Mouse (Mus musculus) kidney, postnatal 4 days (tissue): Measurements from ENCODE around the gene P2rx2.
A peak's percentile ranks its signal among the peaks of the same experiment; 100 is the strongest.

Experiments
- DNase-seq, 2 experiments: peaks; one replicate each; pipeline ENCODE4 v3.0.0; 2021; ENCODE audit warnings: mixed read lengths in 2 of 2

P2rx2 gene

DNA sequence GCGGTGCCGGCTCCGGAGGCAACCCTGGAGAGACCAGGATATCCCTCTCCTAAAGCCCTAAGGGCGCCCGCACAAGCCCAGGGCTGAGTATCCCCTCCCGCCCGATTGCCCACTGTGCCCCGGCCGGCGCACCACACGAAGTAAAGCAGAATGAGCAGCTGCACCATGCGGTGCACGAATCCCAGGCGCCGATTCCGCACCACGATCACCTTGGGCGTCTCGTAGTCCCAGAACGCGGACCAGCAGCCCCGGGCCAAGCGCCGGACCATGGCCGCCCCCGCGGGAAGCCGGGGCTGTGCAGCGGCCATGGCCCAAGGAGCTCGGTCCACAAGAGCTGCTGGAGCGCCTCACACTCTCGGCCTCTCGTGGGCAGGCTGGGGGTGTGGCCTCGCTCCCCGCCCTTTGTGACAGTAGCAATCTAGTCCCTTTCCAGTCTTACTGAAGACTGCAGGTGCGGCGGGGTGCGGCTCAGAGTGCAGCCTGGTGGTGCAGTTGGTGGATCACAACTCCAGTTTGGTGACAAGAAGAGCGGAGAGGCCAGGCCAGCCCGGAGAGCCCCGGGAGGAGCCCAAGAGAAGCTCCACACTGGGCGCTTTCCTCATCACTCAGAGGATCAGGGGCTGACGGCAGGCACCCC lies at the start of gene P2rx2:
TSS of gene P2rx2 (minus strand) at position 565 of the 637 bp plus-strand sequence.
- peak; percentile 59 to 73 for DNase-seq

DNA sequence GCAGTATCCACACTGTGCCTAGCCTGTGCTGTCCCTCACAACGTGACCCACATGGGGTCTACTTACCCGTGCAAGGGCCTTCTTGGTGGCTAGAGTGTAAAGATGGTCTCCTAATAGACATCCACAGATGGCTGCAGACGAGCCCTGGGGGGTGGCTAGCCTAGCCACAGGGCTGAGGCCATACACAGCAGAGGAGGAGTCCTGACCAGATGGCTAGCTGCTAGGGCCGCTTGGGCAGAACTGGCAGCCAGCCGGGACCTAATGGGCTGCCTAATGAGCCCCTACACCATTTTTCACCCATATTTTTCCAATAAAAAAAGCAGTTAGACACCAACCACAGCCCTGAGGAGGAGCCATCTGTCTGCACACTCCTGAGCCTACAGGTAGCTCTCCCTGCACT lies 49.7 kb upstream of the P2rx2 start:
- DNase-seq = no peak

DNA sequence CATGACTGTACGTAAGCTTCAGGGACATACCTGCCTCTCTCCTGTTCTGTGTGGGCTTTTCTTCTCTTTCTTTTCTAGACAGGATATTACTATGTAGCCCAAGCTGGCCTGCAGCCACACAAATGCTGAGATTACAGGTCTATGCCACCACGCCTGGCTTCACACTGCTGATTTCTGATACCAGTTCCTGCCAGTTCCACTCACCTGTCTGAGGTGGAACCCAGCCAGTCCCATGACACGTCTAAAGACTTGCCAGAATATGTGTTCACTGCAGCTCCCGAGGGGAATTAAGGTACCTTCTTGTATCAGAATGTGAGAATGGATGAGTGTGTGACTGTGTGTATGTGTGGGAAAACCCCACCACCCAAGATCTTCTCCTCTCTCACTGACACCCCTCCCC lies 47.6 kb upstream of the P2rx2 start:
- peak; percentile 34 to 53 for DNase-seq

DNA sequence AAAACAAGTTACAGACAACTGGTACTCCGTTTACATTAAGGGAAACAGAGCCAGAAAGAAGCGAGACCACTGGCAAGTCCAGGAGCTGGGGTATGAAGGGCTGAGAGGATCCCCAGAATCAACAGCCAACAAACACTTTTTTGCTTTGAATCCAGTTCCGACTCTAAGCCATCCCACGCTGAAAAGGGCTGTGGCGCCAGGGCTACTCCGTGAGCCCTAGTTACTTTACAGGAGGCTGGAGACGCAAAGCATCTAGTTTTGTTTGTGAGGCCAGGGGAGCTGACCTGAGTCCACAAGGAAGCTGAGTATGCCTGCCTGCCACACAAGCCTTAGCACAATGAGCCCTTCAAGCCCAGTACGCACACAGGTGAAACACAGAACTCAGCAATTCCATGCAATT lies 44.3 kb upstream of the P2rx2 start:
- peak in 1 of 2 experiments; percentile 16 for DNase-seq

DNA sequence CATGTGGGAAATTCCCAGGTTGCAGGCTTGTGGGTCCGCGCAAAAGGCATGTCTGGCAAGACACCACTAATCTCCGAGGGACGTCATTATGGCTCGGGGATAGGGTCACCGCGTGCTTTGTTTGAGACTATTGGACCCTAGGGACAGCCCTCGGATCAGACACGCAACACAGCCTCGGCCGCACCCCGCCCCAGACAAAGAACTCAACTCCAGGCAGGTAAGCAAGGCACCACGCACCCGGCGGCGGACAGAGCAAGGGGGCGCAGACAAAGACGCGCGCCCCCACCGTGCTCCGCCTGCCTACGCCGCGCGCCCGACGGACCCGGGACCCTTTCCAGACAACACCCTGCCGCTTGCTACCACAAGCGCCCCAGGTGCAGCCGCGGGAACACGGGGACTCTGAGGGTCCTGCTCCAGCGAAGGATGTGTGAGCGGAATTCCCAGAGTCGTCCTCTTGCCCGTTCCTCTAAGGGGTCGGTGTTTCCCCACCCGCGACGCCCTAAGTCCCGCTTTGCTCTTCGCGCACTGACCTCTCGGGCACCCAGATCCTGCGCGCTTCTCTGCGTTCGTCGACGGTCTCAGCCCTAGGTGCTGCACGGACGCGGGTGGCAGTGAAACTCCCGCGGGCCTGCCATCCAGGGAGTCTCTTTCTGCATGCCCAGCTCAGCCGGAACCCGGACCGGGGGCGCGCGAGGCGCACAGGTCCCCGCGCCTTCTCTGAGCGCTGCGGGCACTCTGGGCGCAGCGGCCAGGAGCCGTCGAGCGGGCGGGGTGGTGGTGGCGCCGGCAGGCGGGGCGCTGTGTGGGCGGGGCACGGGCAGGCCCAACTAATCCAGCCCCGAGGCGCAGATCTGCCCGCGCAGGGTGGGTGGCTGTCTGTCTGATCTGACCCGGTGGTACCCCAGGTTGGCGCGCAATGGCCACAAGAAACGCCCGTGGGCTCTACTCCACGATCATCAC lies 43.6 kb upstream of the P2rx2 start:
- peak; percentile 84 to 90 for DNase-seq

DNA sequence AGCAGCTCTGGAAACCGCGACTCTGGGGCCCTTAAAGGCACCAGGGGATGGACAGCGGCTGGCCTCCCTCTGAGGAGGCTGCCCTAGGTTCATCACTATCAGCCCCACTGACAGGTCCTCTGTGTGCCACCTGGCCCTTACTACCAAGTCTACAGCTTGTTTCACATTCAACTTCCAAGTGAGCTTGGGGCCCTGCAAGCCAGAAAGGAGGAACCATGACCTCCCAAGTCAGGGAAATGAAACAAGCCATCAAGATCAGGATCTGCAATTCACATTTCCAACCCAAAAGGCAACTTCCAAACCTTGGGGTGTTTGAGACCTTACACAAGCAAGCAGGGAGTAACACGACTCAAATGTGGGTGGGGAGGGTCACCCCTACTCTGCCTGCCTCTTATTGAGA lies 42.3 kb upstream of the P2rx2 start:
- DNase-seq = no peak

DNA sequence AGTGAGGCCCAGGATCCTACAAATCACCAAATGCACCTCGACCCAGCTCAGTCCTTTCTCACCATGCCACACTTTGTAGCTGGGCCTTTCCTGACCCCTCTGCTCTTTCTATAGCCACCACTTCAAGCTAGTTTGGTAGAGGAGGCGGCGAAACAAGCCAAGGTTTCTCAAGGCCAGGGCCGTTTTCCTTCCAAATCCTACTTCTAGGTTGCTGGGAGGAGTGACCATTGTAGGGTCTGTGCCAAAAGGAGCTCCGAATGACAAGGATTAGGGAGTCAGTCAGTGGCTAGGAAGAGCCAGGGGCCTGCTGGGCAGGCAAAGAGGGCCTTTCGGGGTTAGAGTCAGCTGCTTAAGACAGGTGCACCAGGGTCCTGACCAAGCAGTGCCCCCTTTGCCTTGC lies 41.5 kb upstream of the P2rx2 start:
- DNase-seq = no peak

DNA sequence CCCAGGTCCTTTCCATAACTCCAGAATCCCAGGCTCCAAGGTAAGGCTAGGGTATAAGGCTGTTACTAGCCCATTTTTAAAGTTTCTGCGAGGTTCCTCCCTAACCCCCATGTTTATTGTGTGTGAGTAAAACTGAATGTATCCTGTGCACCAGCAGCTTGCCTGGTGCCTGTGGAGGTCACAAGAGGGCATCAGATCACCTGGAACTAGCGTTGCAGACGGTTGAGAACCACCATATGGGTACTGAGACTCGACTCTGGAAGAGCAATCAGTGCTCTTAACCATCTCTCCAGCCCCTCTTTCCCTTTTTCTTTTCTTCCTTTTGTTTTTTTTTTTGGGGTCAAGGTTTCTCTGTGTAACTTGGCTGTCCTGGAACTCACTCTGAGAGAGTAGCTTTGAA lies 36.8 kb upstream of the P2rx2 start:
- no peak for DNase-seq

DNA sequence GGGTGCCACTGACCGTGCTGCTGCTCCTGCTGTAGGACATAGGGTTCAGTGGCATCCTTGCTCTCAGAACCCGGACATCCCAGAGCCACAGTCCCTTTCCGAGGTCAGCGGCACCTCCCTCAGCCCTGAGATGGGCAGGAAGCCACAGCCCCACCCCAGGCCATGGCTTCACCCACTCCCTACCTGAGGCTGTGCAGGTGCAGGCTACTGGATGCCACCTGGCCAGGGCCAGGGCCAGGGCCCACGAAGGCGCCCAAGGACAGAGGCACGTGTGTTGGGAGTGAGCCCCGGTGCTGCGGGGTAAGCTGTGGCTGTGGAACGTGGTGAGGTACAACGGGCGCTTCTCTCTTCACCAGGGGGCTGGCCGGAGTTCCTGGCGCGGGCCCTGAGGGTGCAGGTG lies 36.1 kb upstream of the P2rx2 start:
- no peak for DNase-seq

DNA sequence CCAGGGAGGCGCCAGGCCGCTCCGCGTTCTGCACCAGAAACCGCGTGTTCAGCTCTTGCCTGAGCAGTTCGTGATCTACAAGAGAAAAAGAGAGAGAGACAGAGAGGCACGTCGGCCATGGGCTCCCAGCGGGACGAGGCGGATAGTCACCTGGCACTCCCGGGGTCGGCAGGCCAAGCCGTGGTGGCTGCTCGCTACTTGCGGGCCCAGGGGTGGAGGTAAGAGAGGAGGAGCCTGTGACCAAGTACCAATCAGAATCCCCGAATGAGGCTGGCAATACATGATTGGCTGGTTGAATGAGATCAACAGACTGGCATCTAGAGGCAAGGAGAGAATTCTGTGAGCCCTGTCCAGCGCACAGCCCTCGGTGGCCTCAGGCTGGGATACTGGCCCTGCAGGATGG lies 35.2 kb upstream of the P2rx2 start:
- peak; percentile 21 to 23 for DNase-seq

DNA sequence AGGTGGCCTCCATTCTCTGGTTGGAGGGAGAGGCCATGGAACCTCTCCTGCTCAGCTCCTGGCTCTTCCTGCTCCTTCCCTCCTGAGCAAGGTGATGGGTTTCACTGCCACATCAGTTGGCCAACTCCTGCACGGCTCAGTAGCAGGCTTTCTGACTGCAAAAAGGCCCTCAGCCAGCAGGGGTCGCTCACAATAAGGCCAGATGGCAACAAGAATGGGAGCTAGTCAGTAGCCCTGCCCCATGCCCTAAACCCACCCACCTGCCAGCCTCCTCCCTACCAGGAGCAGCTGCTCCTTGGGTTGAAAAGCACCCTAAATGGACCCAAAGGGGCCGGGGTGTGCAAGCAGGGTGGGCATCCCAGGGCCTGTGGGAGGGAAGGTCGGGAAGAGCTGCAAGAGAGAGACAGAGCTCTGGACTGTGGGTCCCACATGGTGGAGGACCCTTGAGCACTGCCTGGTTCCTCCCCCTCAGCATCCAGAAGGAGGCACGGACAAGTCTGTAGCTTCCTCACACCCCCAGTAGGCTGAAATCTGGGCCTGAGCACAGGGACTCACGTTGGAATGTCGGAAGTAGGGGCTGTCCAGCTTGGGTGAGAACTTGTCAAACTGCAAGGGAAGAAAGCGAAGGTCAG lies 33.9 kb upstream of the P2rx2 start:
- peak; percentile 83 to 84 for DNase-seq

DNA sequence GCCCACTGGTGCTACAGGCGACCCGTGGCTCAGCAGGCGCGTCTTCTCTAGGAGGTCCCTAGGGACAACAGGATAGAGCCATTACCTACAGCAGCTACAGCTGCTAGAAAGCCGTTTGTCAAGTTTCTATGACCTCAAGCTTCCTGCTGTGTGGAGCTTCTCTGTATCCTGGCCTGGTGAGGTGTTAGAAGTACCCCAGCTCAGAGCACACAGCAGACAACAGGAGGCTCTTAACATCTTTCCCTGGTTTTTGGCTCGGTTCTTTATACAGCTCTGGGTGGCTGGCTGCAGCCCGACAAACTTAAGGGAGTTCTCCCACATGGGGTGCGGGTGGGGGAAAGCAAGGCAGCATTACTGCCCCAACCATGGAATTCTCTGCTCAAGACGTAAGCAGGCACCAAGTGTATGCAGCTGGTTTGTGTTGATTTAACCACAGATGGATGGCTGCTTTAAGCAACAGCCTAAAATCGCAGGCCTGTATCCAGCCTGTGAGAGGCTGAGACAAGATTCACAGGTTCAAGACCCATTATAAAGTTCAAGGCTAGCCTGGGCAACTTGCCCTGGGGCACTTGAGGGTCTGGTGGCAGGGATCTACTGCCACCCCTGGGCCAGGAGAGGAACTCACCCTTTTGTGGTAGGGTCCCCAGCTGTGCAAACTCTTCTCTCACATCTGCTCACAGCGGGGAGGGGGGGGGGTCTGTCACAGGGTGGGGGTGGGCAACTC lies 21.0 kb upstream of the P2rx2 start:
- no peak for DNase-seq

DNA sequence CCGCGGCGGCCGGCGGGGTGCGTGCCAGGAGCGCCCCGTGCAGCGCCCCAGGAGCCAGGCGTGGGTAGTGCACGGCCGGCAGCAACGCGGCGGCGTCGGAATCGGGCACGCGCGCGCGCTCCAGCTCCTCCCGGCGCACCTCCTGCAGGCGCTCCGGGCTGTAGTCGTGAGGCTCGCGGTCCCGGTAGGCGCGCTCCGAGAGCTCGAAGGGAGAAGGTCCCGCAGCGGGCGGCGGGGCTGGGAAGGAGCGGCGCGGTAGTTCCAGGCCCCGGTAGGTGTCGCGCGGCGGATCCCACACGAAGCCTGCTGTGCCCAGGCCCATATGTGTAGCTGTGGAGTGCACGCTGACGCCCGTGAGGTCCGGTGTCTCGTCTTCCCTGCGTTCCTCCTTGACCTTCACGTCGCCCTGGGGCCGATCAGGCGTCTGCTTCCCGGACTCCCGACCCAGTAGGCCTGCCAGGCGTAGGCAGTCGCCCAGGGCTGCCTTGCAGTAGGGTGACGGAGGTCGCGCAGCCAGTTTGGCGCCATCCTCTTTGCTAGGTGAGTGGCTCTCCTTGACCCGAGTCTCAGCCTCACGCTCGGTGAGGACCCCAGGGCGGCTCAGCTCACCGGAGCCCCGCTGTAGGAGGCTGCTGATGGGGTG lies 20.3 kb upstream of the P2rx2 start:
- DNase-seq = peak; percentile 85 to 91

DNA sequence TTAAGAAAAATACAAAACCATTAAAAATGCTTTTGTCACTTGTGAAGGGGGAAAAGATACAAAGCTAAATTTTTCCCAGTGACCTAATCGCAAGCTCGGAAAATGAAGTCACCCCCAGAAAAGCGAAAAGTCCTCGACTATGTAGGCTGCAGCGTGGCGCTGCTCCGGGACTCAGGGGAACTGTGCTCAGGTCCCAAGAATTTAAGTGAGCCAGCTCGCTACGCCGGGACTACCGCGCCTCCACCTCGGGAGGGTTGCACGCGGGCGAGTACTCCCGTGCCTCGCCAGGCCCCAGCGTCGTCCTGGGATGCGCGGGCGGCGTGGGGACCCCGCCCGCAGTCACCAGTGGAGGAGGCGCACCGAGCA lies 19.8 kb upstream of the P2rx2 start:
- DNase-seq = no peak

DNA sequence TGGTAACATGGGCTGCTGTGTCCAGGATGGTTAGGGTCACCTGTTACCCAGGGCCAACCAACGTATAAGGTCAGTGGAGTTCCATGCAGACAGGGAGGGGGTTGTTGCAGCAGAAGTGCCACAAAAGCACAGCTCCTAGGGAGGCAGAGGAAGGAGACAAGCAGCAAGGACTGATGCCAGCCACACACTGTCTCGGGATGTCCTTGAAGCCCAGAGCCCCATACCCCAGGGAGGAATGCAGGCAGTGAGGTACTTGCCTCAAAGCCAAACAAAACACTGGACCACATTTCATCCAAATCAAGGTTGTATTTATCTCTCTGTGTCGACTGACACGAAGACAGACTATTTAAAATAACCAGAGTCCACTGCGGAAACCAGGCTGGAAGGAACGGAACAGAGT lies 18.5 kb upstream of the P2rx2 start:
- DNase-seq = no peak

DNA sequence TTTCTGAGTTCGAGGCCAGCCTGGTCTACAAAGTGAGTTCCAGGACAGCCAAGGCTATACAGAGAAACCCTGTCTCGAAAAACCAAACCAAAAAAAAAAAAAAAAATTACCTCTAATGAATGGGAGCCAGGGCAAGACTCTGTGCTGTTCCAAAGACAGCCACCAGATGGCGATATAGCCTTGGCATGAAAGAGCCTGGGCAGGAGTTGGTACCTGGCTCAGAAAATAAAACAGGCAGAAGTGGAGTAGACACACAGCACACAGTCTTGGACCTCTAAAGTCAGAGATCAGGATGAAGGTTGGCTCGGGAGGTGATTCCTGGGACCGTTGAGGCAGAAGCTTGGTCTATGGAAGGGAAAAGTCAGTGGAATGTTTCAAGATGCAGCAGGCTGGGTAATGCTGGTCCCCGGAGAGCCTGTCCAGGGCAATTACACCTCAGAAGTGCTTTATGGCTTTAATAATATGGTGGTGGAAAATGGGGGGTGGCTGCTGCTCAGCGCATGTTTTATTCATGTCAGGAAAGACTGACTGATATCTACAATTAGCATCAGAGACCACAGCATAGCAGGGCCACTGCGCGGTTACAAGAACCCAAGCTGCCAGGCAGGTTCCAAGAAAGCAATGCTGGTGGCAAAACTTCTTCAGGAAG lies 14.6 kb upstream of the P2rx2 start:
- peak; percentile 92 to 93 for DNase-seq

DNA sequence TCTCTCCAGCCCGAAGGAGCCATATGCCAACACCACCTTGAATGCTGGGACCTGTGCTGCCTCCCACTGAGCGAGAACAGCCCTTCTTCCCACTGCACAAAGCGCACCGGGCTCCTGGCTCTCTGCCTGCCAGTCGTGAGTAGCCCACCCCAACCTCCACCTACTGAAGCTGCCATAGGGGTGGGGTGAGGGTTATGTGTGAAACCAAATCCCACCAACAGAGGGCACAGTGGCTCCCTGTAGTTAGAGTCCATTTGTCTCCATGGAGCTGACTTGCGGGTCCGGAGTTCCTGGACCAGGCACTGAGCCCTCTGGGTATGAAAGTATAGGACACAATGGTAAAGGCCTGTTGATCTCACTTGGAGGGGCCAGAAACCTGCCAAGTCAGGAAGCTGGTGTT lies 11.7 kb upstream of the P2rx2 start:
- peak; percentile 67 to 74 for DNase-seq

DNA sequence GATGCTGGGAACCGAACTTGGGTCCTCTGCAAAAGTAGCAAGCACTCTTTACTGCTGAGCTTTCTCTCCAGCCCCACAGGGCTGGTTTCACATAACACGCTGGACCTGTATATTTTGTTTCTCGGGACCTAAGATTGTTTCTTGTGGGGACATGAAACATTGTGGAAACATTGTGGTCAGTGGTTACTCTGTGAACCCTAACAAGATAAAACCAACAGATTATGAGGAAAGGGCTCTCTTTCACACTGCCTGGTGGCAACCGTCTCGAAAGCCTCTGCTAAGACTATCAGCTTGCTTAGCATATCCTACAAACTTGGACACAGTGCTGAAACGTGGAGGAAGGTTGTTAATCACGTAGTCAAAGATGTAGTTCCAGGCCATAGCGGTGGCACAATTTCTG lies 4.0 kb upstream of the P2rx2 start:
- no peak for DNase-seq

DNA sequence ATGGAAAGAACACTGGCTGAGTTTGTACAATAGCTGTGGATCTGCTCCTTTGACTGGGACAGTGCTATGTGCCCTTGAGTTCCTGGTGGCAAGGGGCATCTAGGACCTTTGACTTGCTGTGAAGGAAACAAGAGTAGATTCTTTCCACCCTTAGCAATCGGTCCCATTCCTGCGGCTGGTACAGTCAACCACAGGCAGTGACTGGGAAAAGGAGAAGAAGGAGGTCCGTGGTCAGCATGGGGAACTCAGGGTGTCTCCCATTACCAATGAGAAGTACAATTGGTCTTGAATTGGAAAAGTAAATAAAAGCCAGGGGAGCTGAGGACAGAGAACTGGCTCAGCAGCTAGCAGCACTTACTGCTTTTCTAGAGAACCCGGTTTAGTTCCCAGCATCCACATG lies 2.5 kb upstream of the P2rx2 start:
- DNase-seq = no peak

DNA sequence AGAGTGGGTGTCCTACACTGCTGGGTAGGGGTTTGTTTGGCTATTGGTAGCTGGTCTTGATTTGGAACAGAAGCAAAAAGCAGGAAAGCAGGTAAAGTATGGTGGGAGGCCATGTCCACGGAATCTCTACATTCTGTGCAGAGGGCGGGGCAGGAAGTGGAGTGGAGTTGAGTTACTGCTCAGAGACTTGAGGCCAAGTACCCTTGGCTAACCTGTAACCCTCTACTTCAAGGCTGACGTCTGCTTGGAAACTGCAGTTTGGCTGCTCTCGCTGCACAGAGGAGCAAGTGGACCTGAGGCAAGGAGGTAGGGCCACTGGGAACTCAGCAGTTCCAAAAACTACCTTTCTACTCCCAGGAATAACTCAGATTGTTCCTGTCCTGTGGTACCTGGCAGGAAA lies 1.5 kb upstream of the P2rx2 start, which contains the start of gene Lrcol1:
TSS of gene Lrcol1 (plus strand) at position 207 of the 400 bp plus-strand sequence.
- no peak for DNase-seq

DNA sequence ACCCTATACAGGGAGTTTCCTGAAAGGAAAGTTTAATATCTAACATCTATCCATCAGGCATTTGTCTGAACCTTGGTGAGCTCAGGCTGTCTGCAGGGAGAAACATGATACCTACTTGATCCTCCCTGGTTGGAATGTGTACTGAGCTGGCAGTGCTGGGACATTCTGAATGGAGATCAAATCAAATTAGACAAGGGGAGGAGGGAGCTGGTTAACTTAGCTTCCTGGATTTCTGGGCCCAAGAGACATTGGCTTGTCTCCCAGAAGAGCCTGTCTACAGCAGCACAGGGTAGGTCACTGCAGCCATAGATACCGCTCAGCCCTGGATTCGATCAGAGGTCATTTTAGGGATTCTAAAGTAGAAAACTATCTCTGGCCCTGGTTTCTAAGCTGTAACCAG lies 4.2 kb downstream of the P2rx2 start:
- no peak for DNase-seq

DNA sequence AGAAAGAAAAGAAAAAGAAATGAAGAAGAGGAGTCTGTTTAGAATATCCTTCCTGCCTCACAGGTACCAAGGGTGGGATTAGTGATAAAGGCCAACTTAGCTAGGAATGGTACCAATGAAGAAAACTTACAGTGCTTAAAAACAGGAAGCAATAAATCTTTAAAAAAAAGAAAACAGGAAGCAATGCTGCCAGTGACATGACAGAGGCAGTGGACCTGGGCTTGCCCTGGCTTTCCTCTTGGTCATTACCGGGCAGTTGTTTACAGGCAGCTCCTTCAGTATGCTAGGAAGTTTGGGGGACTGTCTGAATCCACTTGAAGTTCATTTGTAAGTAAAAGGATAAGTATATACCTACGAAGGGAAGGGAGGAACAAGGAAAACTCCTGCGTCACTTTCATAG lies 12.5 kb downstream of the P2rx2 start:
- DNase-seq = no peak
